15 mouse cellular contexts compared by ENCODE assay signal in the genomic region with DNA sequence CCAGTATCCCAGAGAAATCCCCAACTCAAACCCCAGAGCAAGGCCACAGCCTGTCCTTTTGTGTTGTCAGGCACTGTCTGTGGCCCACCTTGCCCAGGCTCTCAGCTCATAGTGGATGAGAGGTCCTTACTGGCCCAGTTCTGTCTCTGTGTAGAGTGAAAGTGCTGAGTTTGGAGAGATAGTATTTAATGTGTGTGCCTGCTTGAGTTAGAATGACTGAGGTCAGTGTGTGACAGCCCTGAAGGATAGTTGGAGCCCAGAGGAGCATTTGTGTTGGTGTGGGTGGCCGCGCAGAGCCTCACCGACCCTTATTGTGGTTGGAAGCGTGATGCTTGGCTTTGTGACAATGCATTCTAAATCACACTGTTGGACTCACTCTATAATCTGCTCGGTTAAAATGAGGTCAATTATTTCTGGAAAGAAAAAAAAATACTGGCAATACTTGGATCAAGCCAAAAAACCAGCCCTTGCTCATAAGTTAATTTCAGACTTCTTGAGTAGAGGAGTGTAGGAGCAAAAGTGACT. TPM values are rescaled to one million over a fixed set of nuclear protein-coding genes. Genes with fewer than 3 reads are reported as not detected.
DNase-seq lines count a peak whose midpoint lies in the region; ATAC-seq and TF ChIP-seq lines count a peak whose summit lies in the region.
"Had no signal": no experiment of that assay in that cellular context is flagged by ENCODE, and none has a peak within 500 bp of the region (broad histone marks: within the 10 kb centered on the region; RNA-seq: fewer than 3 reads in every experiment).

No protein-coding gene starts in this region.

- no peaks in the 10 kb centered on the region for H3K9me3 ChIP-seq in heart, embryonic 10.5 days
- H3K9me3 ChIP-seq in kidney, embryonic 15.5 days (replicated peaks) = no peaks in the 10 kb centered on the region
- H3K9me3 ChIP-seq: G1E had no signal

- no peak for ATAC-seq in kidney, embryonic 15.5 days (replicated peaks; ENCODE audit: low FRiP score)
- no peak for ATAC-seq in erythroid progenitor cell, adult 5-6 weeks (replicated peaks; ENCODE audit: low FRiP score, poor library complexity, severe bottlenecking)
- ATAC-seq: forebrain, embryonic 16.5 days had no signal

- no peak for TF ChIP-seq CTCF in heart, adult 2 months (IDR thresholded peaks at IDR 0.05)

- peaks cover 17% of the 10 kb centered on the region for H3K4me1 ChIP-seq in heart, adult 2 months (ENCODE audit: control insufficient read depth, insufficient read depth, low read length)
- peaks cover 22% of the 10 kb centered on the region for H3K4me1 ChIP-seq in heart, embryonic 10.5 days
- peaks cover 11% of the 10 kb centered on the region for H3K4me1 ChIP-seq in kidney, embryonic 15.5 days

- intact Hi-C loops in heart, adult 2 months (cut with DNase I) = no loop called here

- H3K4me2 ChIP-seq in kidney, embryonic 15.5 days = no peak overlapping the region
- H3K4me2 ChIP-seq: hindbrain, embryonic 14.5 days had no signal

- no peaks in the 10 kb centered on the region for H3K27me3 ChIP-seq in heart, adult 2 months (ENCODE audit: control insufficient read depth, insufficient read depth, low read length)
- H3K27me3 ChIP-seq in heart, embryonic 10.5 days (ENCODE audit: insufficient read depth, poor library complexity, severe bottlenecking) = no peaks in the 10 kb centered on the region
- no peaks in the 10 kb centered on the region for H3K27me3 ChIP-seq in kidney, embryonic 15.5 days

- no peak overlapping the region for H3K4me3 ChIP-seq in heart, adult 2 months
- H3K4me3 ChIP-seq in heart, embryonic 10.5 days = no peak overlapping the region
- H3K4me3 ChIP-seq in kidney, embryonic 15.5 days (replicated peaks) = no peak overlapping the region

- H3K79me2 ChIP-seq in heart, adult 2 months (replicated peaks; ENCODE audit: control insufficient read depth, insufficient read depth, low read length) = peaks cover 3% of the 10 kb centered on the region

- H3K36me3 ChIP-seq in heart, adult 2 months (ENCODE audit: control insufficient read depth, insufficient read depth, low read length) = peaks cover 5% of the 10 kb centered on the region; the same call in 1 of the 2 replicates
- H3K36me3 ChIP-seq in heart, embryonic 10.5 days = peaks cover 14% of the 10 kb centered on the region; the same call in 1 of the 2 replicates
- H3K36me3 ChIP-seq in kidney, embryonic 15.5 days = peaks cover 15% of the 10 kb centered on the region

- no peak overlapping the region for H3K9ac ChIP-seq in heart, adult 2 months (ENCODE audit: low read depth, low read length)
- H3K9ac ChIP-seq in kidney, embryonic 15.5 days = no peak overlapping the region
- H3K9ac ChIP-seq: hindbrain, embryonic 14.5 days; liver, embryonic 14.5 days had no signal

- WGBS in heart, adult 2 months = 22% methylated on average over 5 of the region's 5 CpGs
- WGBS in heart, embryonic 10.5 days = 95% methylated on average over 5 of the region's 5 CpGs
- WGBS in kidney, embryonic 15.5 days = 46% methylated on average over 5 of the region's 5 CpGs

- no peak for TF ChIP-seq EP300 in heart, adult 2 months (IDR thresholded peaks at IDR 0.05; ENCODE audit: insufficient read depth, low read depth, low read length)

- TF ChIP-seq POLR2A in heart, adult 2 months (IDR thresholded peaks at IDR 0.05; ENCODE audit: insufficient read depth, low read depth, low read length) = no peak

- peak overlapping the region; percentile 59; the same call in 1 of the 2 replicates for H3K27ac ChIP-seq in heart, adult 2 months
- H3K27ac ChIP-seq in heart, embryonic 10.5 days = no peak overlapping the region
- H3K27ac ChIP-seq in kidney, embryonic 15.5 days = peak overlapping the region; percentile 39
- H3K27ac ChIP-seq: hindbrain, embryonic 14.5 days; liver, embryonic 14.5 days had no signal

- no peak for DNase-seq in heart, adult 2 months
- no peak for DNase-seq in heart, embryonic 10.5 days (ENCODE audit: low spot score)
- DNase-seq in kidney, adult 18-20 months = peak; percentile 40
- no peak for DNase-seq in kidney, postnatal 36 days
- peak; percentile 85 for DNase-seq in Muller cell, postnatal 12 days (ENCODE audit: inconsistent ontology term)
- DNase-seq: adrenal gland, postnatal 10 days; embryo, embryonic 11 days; right cerebral cortex, postnatal 14 days had no signal

RNA-seq across cellular contexts. Expression of gene Pkp4, which starts 29.1 kb away (rescaled TPM):
- total RNA-seq in heart, adult 2 months (2021) = 100 to 1,000 TPM; 152 to 174 TPM
- polyA plus RNA-seq in heart, adult 2 months (2012; rRNA removed) = 61.5 and 92.5 TPM in 2 replicates
- polyA plus RNA-seq in heart, embryonic 10.5 days (2016; fragmentation: Nextera tagmentation; extraction: Ambion mirVana) = 18.5 and 22.1 TPM in 2 replicates
- polyA plus RNA-seq in kidney, embryonic 15.5 days (2015; fragmentation: Nextera tagmentation; extraction: Ambion mirVana) = 21.1 and 24.7 TPM in 2 replicates
- 8.3 and 10.5 TPM in 2 replicates for total RNA-seq in erythroid progenitor cell, adult 5-6 weeks (2015; ENCODE audit: low replicate concordance)
- total RNA-seq in erythroid progenitor cell, adult 5-6 weeks (2017; ENCODE audit: low replicate concordance) = 4.7 and 13.1 TPM in 2 replicates

RNA-seq across cellular contexts. Expression of gene Ccdc148, which starts 29.2 kb away (rescaled TPM):
- total RNA-seq in heart, adult 2 months (2021) = under 1 TPM; 0.60 to 0.93 TPM
- 0.10 and 0.18 TPM in 2 replicates for polyA plus RNA-seq in heart, adult 2 months (2012; rRNA removed)
- polyA plus RNA-seq in heart, embryonic 10.5 days (2016; fragmentation: Nextera tagmentation; extraction: Ambion mirVana) = 0.24 and 0.51 TPM in 2 replicates
- polyA plus RNA-seq in kidney, embryonic 15.5 days (2015; fragmentation: Nextera tagmentation; extraction: Ambion mirVana) = 1.5 and 1.9 TPM in 2 replicates
- total RNA-seq in erythroid progenitor cell, adult 5-6 weeks (2015; ENCODE audit: low replicate concordance) = 1.1 TPM in 1 of 2 replicates, not detected in the other
- total RNA-seq in erythroid progenitor cell, adult 5-6 weeks (2017; ENCODE audit: low replicate concordance) = 0.15 and 2.2 TPM in 2 replicates
- total RNA-seq: gastrocnemius, adult 8-10 months had no signal
- polyA plus RNA-seq: G1E had no signal

Comparison
In these comparisons a context has a peak if more than half of its experiments do, and no peak if none do; other contexts are left out.
1. DNase-seq: peak in kidney, adult 18-20 months (single experiment) and Muller cell, postnatal 12 days (single experiment); none in heart, adult 2 months (0 of 2), heart, embryonic 10.5 days (single experiment) and kidney, postnatal 36 days (0 of 2).